Mouse (Mus musculus): ENCODE measurements at regions not wholly inside any gene's neighbourhood (a gene's known extent, or its start where the extent isn't known, plus 50 kb on each side); places are given as distances from the start of the nearest gene placed in this dataset.

DNA sequence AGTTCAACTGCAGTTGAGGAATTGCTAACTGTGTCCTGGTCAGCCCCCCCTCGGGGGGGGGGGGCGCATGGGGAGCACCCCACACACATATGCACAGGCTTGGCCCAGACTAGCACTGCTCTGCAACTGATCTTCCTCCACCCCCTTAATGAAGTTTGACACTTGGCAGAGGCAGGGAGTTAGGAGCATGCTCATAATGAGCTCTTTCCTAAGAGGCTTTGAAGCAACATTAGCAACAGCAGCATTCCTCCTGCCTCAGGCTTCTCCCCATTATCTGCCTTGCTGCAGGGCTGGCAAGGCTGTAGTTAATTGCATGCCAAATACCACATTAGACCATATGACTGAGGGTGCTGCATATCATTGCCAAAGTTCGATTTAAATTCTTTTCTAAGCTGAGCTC is 235.4 kb upstream of the F930015N05Rik start:
- TF ChIP-seq EP300 (IDR thresholded peaks at IDR 0.05; ENCODE audit: low read depth) (no peak), CTCF (IDR thresholded peaks at IDR 0.05; ENCODE audit: low read depth) (no peak)
- ATAC-seq (ENCODE audit: insufficient read depth) (no peak), DNase-seq (ENCODE audit: low read depth in 3 of 3, low spot score in 3 of 3) (no peak)
- Histone ChIP-seq H3K27me3 (ENCODE audit: control insufficient read depth, insufficient read depth, low read length) (no peaks in the 10 kb centered on the region), H3K4me2 (ENCODE audit: low read depth) (no peak overlapping the region), H3K9me3 (ENCODE audit: control insufficient read depth, low read length) (no peaks in the 10 kb centered on the region), H3K4me1 (replicated peaks; ENCODE audit: control insufficient read depth in 2 of 2, insufficient read depth in 2 of 2, low read length in 1 of 2) (no peaks in the 10 kb centered on the region), H3K36me3 (replicated peaks; ENCODE audit: control insufficient read depth, insufficient read depth, low read depth) (no peaks in the 10 kb centered on the region), H3K4me3 (ENCODE audit: insufficient read depth in 1 of 2, low read depth in 2 of 2, low read length in 2 of 2) (no peak overlapping the region), H3K9ac (replicated peaks) (no peak overlapping the region), H3K27ac (no peak overlapping the region)
- WGBS (ENCODE audit: insufficient replicate concordance): 34% methylated on average over 3 of the region's 3 CpGs

DNA sequence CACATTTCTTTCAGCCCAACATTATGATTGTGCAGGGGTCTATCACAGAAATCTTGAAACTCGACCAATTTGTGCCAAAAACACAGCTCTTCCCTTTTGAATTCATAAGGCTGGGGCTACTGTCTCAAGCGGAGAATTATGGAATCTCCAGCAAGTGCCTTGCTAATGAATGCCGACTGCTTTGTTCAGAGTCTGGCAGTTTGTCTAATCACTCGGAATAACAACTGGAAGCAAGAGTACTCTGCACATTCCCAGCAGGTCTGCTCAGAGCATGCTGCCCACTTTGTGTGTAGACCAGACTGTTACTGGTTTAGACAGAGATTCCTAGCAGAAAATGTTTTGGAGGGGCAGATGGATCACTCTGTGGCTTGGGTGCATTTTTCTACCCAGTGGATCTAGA is 237.1 kb upstream of the F930015N05Rik start:
- no peaks in the 10 kb centered on the region for H3K9me3 ChIP-seq (ENCODE audit: control insufficient read depth, low read length)
- 45% methylated on average over 4 of the region's 4 CpGs for WGBS (ENCODE audit: insufficient replicate concordance)
- DNase-seq (ENCODE audit: low read depth in 3 of 3, low spot score in 3 of 3): no peak
- H3K36me3 ChIP-seq (replicated peaks; ENCODE audit: control insufficient read depth, insufficient read depth, low read depth): no peaks in the 10 kb centered on the region
- no peak overlapping the region for H3K4me3 ChIP-seq (ENCODE audit: insufficient read depth in 1 of 2, low read depth in 2 of 2, low read length in 2 of 2)
- H3K27ac ChIP-seq: no peak overlapping the region
- H3K9ac ChIP-seq (replicated peaks): no peak overlapping the region
- H3K4me2 ChIP-seq (ENCODE audit: low read depth): no peak overlapping the region
- no peaks in the 10 kb centered on the region for H3K4me1 ChIP-seq (replicated peaks; ENCODE audit: control insufficient read depth in 2 of 2, insufficient read depth in 2 of 2, low read length in 1 of 2)
- TF ChIP-seq EP300 (IDR thresholded peaks at IDR 0.05; ENCODE audit: low read depth) (no peak), CTCF (IDR thresholded peaks at IDR 0.05; ENCODE audit: low read depth) (no peak)
- H3K27me3 ChIP-seq (ENCODE audit: control insufficient read depth, insufficient read depth, low read length): no peaks in the 10 kb centered on the region
- ATAC-seq (ENCODE audit: insufficient read depth): no peak

- no peaks in the 10 kb centered on the region for H3K36me3 ChIP-seq (replicated peaks; ENCODE audit: control insufficient read depth, insufficient read depth, low read depth)
- DNase-seq (ENCODE audit: low read depth in 3 of 3, low spot score in 3 of 3) (no peak), ATAC-seq (ENCODE audit: insufficient read depth) (no peak)
- H3K9me3 ChIP-seq (ENCODE audit: control insufficient read depth, low read length): no peaks in the 10 kb centered on the region
- TF ChIP-seq CTCF (IDR thresholded peaks at IDR 0.05; ENCODE audit: low read depth) (no peak), EP300 (IDR thresholded peaks at IDR 0.05; ENCODE audit: low read depth) (no peak)
- 47% methylated on average over 1 of the region's 1 CpGs for WGBS (ENCODE audit: insufficient replicate concordance)
- no peak overlapping the region for H3K9ac ChIP-seq (replicated peaks)
- H3K27ac ChIP-seq: no peak overlapping the region
- no peak overlapping the region for H3K4me2 ChIP-seq (ENCODE audit: low read depth)
- H3K4me1 ChIP-seq (replicated peaks; ENCODE audit: control insufficient read depth in 2 of 2, insufficient read depth in 2 of 2, low read length in 1 of 2): no peaks in the 10 kb centered on the region
- H3K4me3 ChIP-seq (ENCODE audit: insufficient read depth in 1 of 2, low read depth in 2 of 2, low read length in 2 of 2): no peak overlapping the region
- H3K27me3 ChIP-seq (ENCODE audit: control insufficient read depth, insufficient read depth, low read length): no peaks in the 10 kb centered on the region
Measured at GRCm38 (mm10) chr11:64703776-64704175, 267.3 kb upstream of the F930015N05Rik start.

- H3K4me3 ChIP-seq (ENCODE audit: insufficient read depth in 1 of 2, low read depth in 2 of 2, low read length in 2 of 2): no peak overlapping the region
- DNase-seq (ENCODE audit: low read depth in 3 of 3, low spot score in 3 of 3) (no peak), ATAC-seq (ENCODE audit: insufficient read depth) (no peak)
- H3K36me3 ChIP-seq (replicated peaks; ENCODE audit: control insufficient read depth, insufficient read depth, low read depth): no peaks in the 10 kb centered on the region
- H3K9me3 ChIP-seq (ENCODE audit: control insufficient read depth, low read length): no peaks in the 10 kb centered on the region
- H3K9ac ChIP-seq (replicated peaks): no peak overlapping the region
- TF ChIP-seq CTCF (IDR thresholded peaks at IDR 0.05; ENCODE audit: low read depth): no peak
- TF ChIP-seq EP300 (IDR thresholded peaks at IDR 0.05; ENCODE audit: low read depth): no peak
- H3K4me2 ChIP-seq (ENCODE audit: low read depth): no peak overlapping the region
- no peaks in the 10 kb centered on the region for H3K4me1 ChIP-seq (replicated peaks; ENCODE audit: control insufficient read depth in 2 of 2, insufficient read depth in 2 of 2, low read length in 1 of 2)
- no peak overlapping the region for H3K27ac ChIP-seq
- H3K27me3 ChIP-seq (ENCODE audit: control insufficient read depth, insufficient read depth, low read length): no peaks in the 10 kb centered on the region
- 54% methylated on average over 2 of the region's 2 CpGs for WGBS (ENCODE audit: insufficient replicate concordance)
Measured at GRCm38 (mm10) chr11:64711801-64712200, 267.0 kb upstream of the Elac2 start.

DNA sequence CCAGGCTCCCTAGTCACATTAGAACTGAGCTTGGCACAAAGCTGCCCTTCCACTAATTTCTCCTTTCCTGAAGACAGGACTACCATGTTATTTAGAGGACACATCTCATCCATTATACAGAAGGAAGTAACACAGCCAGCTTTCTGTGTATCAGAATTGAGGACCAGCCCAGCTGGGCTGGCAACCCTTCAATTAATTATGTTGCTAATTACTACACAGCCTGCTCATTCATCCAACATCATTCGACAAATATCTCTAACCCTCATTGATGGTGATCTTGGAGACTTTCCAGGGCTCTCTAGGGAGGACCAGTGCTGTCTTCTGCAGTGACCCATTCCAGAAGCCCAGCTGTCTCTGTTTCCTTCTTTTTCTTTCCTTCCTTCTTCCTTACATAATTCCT is 263.7 kb upstream of the Elac2 start:
- Histone ChIP-seq H3K27me3 (ENCODE audit: control insufficient read depth, insufficient read depth, low read length) (no peaks in the 10 kb centered on the region), H3K27ac (no peak overlapping the region), H3K9me3 (ENCODE audit: control insufficient read depth, low read length) (no peaks in the 10 kb centered on the region), H3K4me1 (replicated peaks; ENCODE audit: control insufficient read depth in 2 of 2, insufficient read depth in 2 of 2, low read length in 1 of 2) (no peaks in the 10 kb centered on the region), H3K4me3 (ENCODE audit: insufficient read depth in 1 of 2, low read depth in 2 of 2, low read length in 2 of 2) (no peak overlapping the region), H3K4me2 (ENCODE audit: low read depth) (no peak overlapping the region), H3K9ac (replicated peaks) (no peak overlapping the region), H3K36me3 (replicated peaks; ENCODE audit: control insufficient read depth, insufficient read depth, low read depth) (no peaks in the 10 kb centered on the region)
- no peak for DNase-seq (ENCODE audit: low read depth in 3 of 3, low spot score in 3 of 3)
- ATAC-seq (ENCODE audit: insufficient read depth): no peak
- 52% methylated on average over 1 of the region's 1 CpGs for WGBS (ENCODE audit: insufficient replicate concordance)
- no peak for TF ChIP-seq EP300 (IDR thresholded peaks at IDR 0.05; ENCODE audit: low read depth)
- no peak for TF ChIP-seq CTCF (IDR thresholded peaks at IDR 0.05; ENCODE audit: low read depth)
